Mouse (Mus musculus): ENCODE measurements at regions not wholly inside any gene's neighbourhood (a gene's known extent, or its start where the extent isn't known, plus 50 kb on each side); places are given as distances from the start of the nearest gene placed in this dataset.
"Not testable (repeated sequence)": the region's sequence is repeated elsewhere in the genome, so short reads cannot be mapped to it uniquely, and the experiment has no call there.

GRCm38 (mm10) chr13:13888847-13889246 lies 65.4 kb upstream of the B3galnt2 start:
- not testable (repeated sequence) for ATAC-seq (ENCODE audit: low FRiP score, low read depth); H3K9ac ChIP-seq; H3K4me1 ChIP-seq; H3K27me3 ChIP-seq; H3K27ac ChIP-seq; H3K4me2 ChIP-seq (replicated peaks); H3K36me3 ChIP-seq; H3K4me3 ChIP-seq; H3K9me3 ChIP-seq
- WGBS: 83% methylated on average over 15 of the region's 15 CpGs

GRCm38 (mm10) chr13:13889297-13890120 lies 64.8 kb upstream of the B3galnt2 start:
- Histone ChIP-seq H3K4me1 (no peaks in the 10 kb centered on the region), H3K9me3 (peaks cover 5% of the 10 kb centered on the region; the same call in 1 of the 2 replicates)

GRCm38 (mm10) chr13:13902186-13902585 lies 52.1 kb upstream of the B3galnt2 start:
- 92% methylated on average over 16 of the region's 16 CpGs for WGBS
- not testable (repeated sequence) for H3K4me2 ChIP-seq (replicated peaks); ATAC-seq (ENCODE audit: low FRiP score, low read depth); H3K9me3 ChIP-seq; H3K27me3 ChIP-seq; H3K36me3 ChIP-seq; H3K27ac ChIP-seq; H3K4me3 ChIP-seq; H3K9ac ChIP-seq; H3K4me1 ChIP-seq

More at GRCm38 (mm10) chr13:13889297-13890120, 64.8 kb upstream of the B3galnt2 start:
- Histone ChIP-seq H3K27ac (no peak overlapping the region), H3K9ac (peak overlapping the region; percentile 54; the same call in 1 of the 2 replicates), H3K36me3 (no peaks in the 10 kb centered on the region), H3K4me2 (replicated peaks) (peak overlapping the region; percentile 57), H3K27me3 (no peaks in the 10 kb centered on the region), H3K4me3 (peak overlapping the region; percentile 47)
- ATAC-seq (ENCODE audit: low FRiP score, low read depth): peak; percentile 93
- WGBS: 26% methylated on average over 17 of the region's 17 CpGs
